Mouse (Mus musculus) cerebellum, adult (tissue): ENCODE data around the gene Gpr156.

ENCODE experiments used
- ATAC-seq: cut with Nextera tagmentation; 2 replicates; pipeline ENCODE4 v1.9.2; 2017; ENCODE audit warnings: mild to moderate bottlenecking, moderate library complexity, mixed read lengths; ENCODE audit not compliant: insufficient number of reproducible peaks, low FRiP score, low TSS enrichment

The Gpr156 gene

GRCm38 (mm10) chr16:37911086-37911485 lies 5.2 kb upstream of the Gpr156 start:
- no peak for ATAC-seq

- ATAC-seq = no peak
Observed at GRCm38 (mm10) chr16:37916818-37917201, 514 bp downstream of the Gpr156 start.

GRCm38 (mm10) chr16:37919000-37919399 lies 2.7 kb downstream of the Gpr156 start:
- no peak for ATAC-seq

GRCm38 (mm10) chr16:37920842-37921409 lies 4.6 kb downstream of the Gpr156 start:
- no peak for ATAC-seq

- ATAC-seq = no peak
Observed at GRCm38 (mm10) chr16:37926087-37926486, 9.8 kb downstream of the Gpr156 start.

GRCm38 (mm10) chr16:37927117-37927516 lies 10.8 kb downstream of the Gpr156 start:
- ATAC-seq = no peak

GRCm38 (mm10) chr16:37929006-37929405 lies 12.7 kb downstream of the Gpr156 start:
- ATAC-seq = no peak

GRCm38 (mm10) chr16:37929626-37930025 lies 13.3 kb downstream of the Gpr156 start:
- ATAC-seq = no peak

GRCm38 (mm10) chr16:37934932-37935331 lies 18.6 kb downstream of the Gpr156 start:
- no peak for ATAC-seq

GRCm38 (mm10) chr16:37937276-37937675 lies 21.0 kb downstream of the Gpr156 start:
- no peak for ATAC-seq

GRCm38 (mm10) chr16:37938125-37939081 lies 22.1 kb downstream of the Gpr156 start:
- peak; percentile 91 for ATAC-seq

- ATAC-seq = no peak
Observed at GRCm38 (mm10) chr16:37939082-37939863, 23.0 kb downstream of the Gpr156 start.

GRCm38 (mm10) chr16:37940291-37940690 lies 24.0 kb downstream of the Gpr156 start:
- ATAC-seq = no peak

GRCm38 (mm10) chr16:37943701-37944100 lies 27.4 kb downstream of the Gpr156 start:
- ATAC-seq = no peak

GRCm38 (mm10) chr16:37945031-37945796 lies 28.9 kb downstream of the Gpr156 start:
- ATAC-seq = no peak

GRCm38 (mm10) chr16:37947160-37947559 lies 30.9 kb downstream of the Gpr156 start:
- ATAC-seq = peak; percentile 74; the same call in 1 of the 2 replicates

GRCm38 (mm10) chr16:37948365-37948764 lies 32.1 kb downstream of the Gpr156 start:
- no peak for ATAC-seq

GRCm38 (mm10) chr16:37951171-37951570 lies 34.9 kb downstream of the Gpr156 start:
- ATAC-seq = no peak

- no peak for ATAC-seq
Observed at GRCm38 (mm10) chr16:37953186-37953585, 36.9 kb downstream of the Gpr156 start.
